Mouse (Mus musculus): ENCODE measurements around the gene Man2a2. TPM values are rescaled to one million over a fixed set of nuclear protein-coding genes. Genes with fewer than 3 reads are reported as not detected.

Man2a2 gene
- total and polyA plus RNA-seq, 3 experiments = 12.5 to 46.3 (median 44.3) TPM

DNA sequence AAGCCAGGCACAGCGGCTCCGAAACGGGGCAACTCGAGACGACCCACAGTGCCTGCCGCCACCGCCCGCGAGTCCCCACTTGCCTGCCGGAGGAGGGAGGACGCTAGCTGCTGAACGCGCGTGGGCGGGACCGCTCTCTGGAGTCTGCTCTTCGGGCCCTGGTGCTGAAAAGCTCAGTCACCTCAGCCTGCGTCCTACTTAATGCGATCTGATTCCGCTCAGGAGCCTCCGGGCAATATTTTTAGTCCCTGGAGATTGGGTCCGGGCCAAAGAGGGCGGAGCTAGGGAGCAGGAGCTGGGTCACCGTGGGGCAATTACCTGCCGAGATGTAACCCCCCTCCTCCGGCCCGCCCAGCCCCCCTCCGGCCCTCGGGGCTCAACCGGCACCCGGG, 530 bp downstream of the Man2a2 start (continued):
- TF ChIP-seq JUN (IDR thresholded peaks at IDR 0.05; ENCODE audit: insufficient read depth, low read depth, low read length) (no peak), IRF4 (IDR thresholded peaks at IDR 0.05; ENCODE audit: low read depth, low read length) (no peak), USF1 (IDR thresholded peaks at IDR 0.05; ENCODE audit: low read depth, low read length) (no peak), MAZ (IDR thresholded peaks at IDR 0.05; ENCODE audit: low read depth, low read length) (no peak), MAX (IDR thresholded peaks at IDR 0.05; ENCODE audit: low read length) (no peak; the same call in 1 of the 2 replicates), USF2 (conservative IDR thresholded peaks at IDR 0.05; ENCODE audit: low read depth, low read length) (no peak), RAD21 (IDR thresholded peaks at IDR 0.05; ENCODE audit: low read depth, low read length) (no peak), MXI1 (IDR thresholded peaks at IDR 0.05; ENCODE audit: low read depth, low read length) (no peak), BHLHE40 (IDR thresholded peaks at IDR 0.05; ENCODE audit: low read depth, low read length) (no peak), E2F4 (IDR thresholded peaks at IDR 0.05; ENCODE audit: insufficient replicate concordance, low read depth, low read length) (no peak), PAX5 (IDR thresholded peaks at IDR 0.05; ENCODE audit: low read length) (no peak)

DNA sequence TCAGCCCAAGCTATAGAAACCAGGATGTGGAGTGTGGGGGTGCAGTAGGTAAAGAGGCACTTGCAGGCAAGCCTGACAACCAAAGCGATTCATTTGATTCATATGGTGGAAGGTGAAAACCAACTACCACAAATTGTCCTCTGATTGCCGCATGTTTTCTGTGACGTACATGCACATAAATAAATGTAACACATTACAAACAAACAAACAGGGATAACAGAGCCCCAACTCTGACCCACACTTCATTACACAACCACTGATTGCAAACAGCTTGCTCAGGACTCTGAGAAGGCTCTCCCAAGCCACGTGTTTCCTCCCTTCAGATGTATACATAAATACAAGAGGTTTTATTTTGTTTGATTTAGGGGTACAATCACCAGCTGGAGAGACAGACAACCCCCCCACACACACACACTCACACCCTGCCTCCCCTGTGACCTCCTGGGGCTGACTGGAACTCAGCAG, 1.2 kb downstream of the Man2a2 start:
- H3K4me2 ChIP-seq (ENCODE audit: insufficient read depth, low read depth, poor library complexity, severe bottlenecking) = peak overlapping the region; percentile 80
- peaks cover 6% of the 10 kb centered on the region for H3K79me2 ChIP-seq (replicated peaks; ENCODE audit: control insufficient read depth, extremely low read depth, insufficient read depth, poor library complexity, severe bottlenecking)
- peak overlapping the region; percentile 81 to 93 (median 88) for H3K4me3 ChIP-seq (replicated peaks in 1 of 3; ENCODE audit: low read depth in 2 of 3, low read length in 2 of 3, poor library complexity in 1 of 3)
- no peaks in the 10 kb centered on the region for H3K27me3 ChIP-seq (replicated peaks)
- peak overlapping the region; percentile 95 for H3K9ac ChIP-seq (ENCODE audit: insufficient read depth, low read depth)
- DNase-seq (ENCODE audit: extremely low read depth) = no peak
- H3K9me3 ChIP-seq (replicated peaks; ENCODE audit: low read length) = no peaks in the 10 kb centered on the region
- TF ChIP-seq POLR2AphosphoS2 (IDR thresholded peaks at IDR 0.05; ENCODE audit: low read depth, low read length) (no peak), MAX (IDR thresholded peaks at IDR 0.05; ENCODE audit: low read length) (peak; percentile 81), MXI1 (IDR thresholded peaks at IDR 0.05; ENCODE audit: low read depth, low read length) (peak; percentile 81; the same call in 1 of the 2 replicates), JUND (conservative IDR thresholded peaks at IDR 0.05; ENCODE audit: low read depth, low read length) (no peak), UBTF (IDR thresholded peaks at IDR 0.05; ENCODE audit: low read depth, low read length) (0 out of 2 replicates have a peak, but pooled peaks have one; percentile 0), MYC (IDR thresholded peaks at IDR 0.05; ENCODE audit: low read depth, low read length) (peak; percentile 62; the same call in 1 of the 2 replicates)
- dilution Hi-C loops (cut with MboI; ENCODE audit: extremely low pct_ligation_motif_present, extremely low pct_unique_long_range_greater_than_20kb, low sequenced_read_pairs) (no loop called here), in situ Hi-C loops (cut with MboI; ENCODE audit: low pct_ligation_motif_present, low pct_unique_long_range_greater_than_20kb, low sequenced_read_pairs) (loop anchor here (10.0 kb wide), 1 partner anchor 225 kb away; no protein-coding TSS in a partner anchor)
- peaks cover 30 to 31% of the 10 kb centered on the region in 2 experiments for H3K36me3 ChIP-seq (replicated peaks in 1 of 2; ENCODE audit: control insufficient read depth in 1 of 2, insufficient read depth in 1 of 2, low read length in 1 of 2)
- peak overlapping the region; percentile 74 for H3K27ac ChIP-seq (ENCODE audit: insufficient read depth, low read depth)
- peaks cover 16 to 62% of the 10 kb centered on the region in 2 experiments for H3K4me1 ChIP-seq (ENCODE audit: control insufficient read depth in 1 of 2, insufficient read depth in 2 of 2)

DNA sequence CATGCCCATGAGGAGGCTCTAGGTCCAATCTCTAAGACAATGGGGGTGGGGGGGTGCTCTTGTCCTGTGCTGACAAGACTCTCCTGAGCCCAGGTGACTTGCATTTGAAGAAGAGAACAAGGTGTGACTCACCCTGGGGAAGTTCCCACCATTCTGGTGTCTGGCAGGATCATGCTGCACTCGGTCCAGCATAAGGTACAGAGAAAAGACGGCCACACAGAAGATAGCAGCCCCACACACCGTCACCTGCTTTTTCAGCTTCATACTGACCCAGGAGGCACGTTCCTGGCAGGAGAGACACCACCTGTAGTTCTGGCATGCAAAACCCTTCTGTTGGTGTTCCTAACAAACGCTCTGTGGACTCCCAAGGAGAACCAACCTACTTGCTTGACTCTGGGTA, 1.7 kb downstream of the Man2a2 start:
- Histone ChIP-seq H3K4me1 (ENCODE audit: control insufficient read depth in 1 of 2, insufficient read depth in 2 of 2) (peaks cover 12 to 56% of the 10 kb centered on the region in 2 experiments), H3K27me3 (replicated peaks) (no peaks in the 10 kb centered on the region), H3K27ac (ENCODE audit: insufficient read depth, low read depth) (peak overlapping the region; percentile 74), H3K4me2 (ENCODE audit: insufficient read depth, low read depth, poor library complexity, severe bottlenecking) (peak overlapping the region; percentile 80), H3K79me2 (replicated peaks; ENCODE audit: control insufficient read depth, extremely low read depth, insufficient read depth, poor library complexity, severe bottlenecking) (peaks cover 6% of the 10 kb centered on the region), H3K9ac (ENCODE audit: insufficient read depth, low read depth) (peak overlapping the region; percentile 95), H3K4me3 (replicated peaks in 1 of 3; ENCODE audit: low read depth in 2 of 3, low read length in 2 of 3, poor library complexity in 1 of 3) (peak overlapping the region; percentile 81 to 93 (median 88)), H3K9me3 (replicated peaks; ENCODE audit: low read length) (no peaks in the 10 kb centered on the region), H3K36me3 (replicated peaks in 1 of 2; ENCODE audit: control insufficient read depth in 1 of 2, insufficient read depth in 1 of 2, low read length in 1 of 2) (peaks cover 33 to 35% of the 10 kb centered on the region in 2 experiments)
- no peak for DNase-seq (ENCODE audit: extremely low read depth)
- in situ Hi-C loops (cut with MboI; ENCODE audit: low pct_ligation_motif_present, low pct_unique_long_range_greater_than_20kb, low sequenced_read_pairs) (no loop called here), dilution Hi-C loops (cut with MboI; ENCODE audit: extremely low pct_ligation_motif_present, extremely low pct_unique_long_range_greater_than_20kb, low sequenced_read_pairs) (no loop called here)
- TF ChIP-seq ETS1 (conservative IDR thresholded peaks at IDR 0.05; ENCODE audit: low read depth, low read length) (no peak), USF1 (IDR thresholded peaks at IDR 0.05; ENCODE audit: low read depth, low read length) (no peak), RCOR1 (conservative IDR thresholded peaks at IDR 0.05; ENCODE audit: low read depth, low read length) (no peak), SIN3A (IDR thresholded peaks at IDR 0.05; ENCODE audit: low read length) (peak; percentile 7; the same call in 1 of the 2 replicates), MEF2A (IDR thresholded peaks at IDR 0.05; ENCODE audit: borderline replicate concordance, low read depth, low read length) (no peak), MXI1 (IDR thresholded peaks at IDR 0.05; ENCODE audit: low read depth, low read length) (no peak), POLR2A (IDR thresholded peaks at IDR 0.05; ENCODE audit: low read depth, low read length) (peak; percentile 1; the same call in 1 of the 2 replicates), E2F4 (IDR thresholded peaks at IDR 0.05; ENCODE audit: insufficient replicate concordance, low read depth, low read length) (no peak)
